In genomic region chr5:116525308-116525707, GRCm38 (mm10) we compare ENCODE assay signal across 24 mouse cellular contexts.
A peak's percentile ranks its signal among the peaks of the same experiment; 100 is the strongest.
DNase-seq lines count a peak whose midpoint lies in the region; ATAC-seq lines count a peak whose summit lies in the region.
"Had no signal": no experiment of that assay in that cellular context is flagged by ENCODE, and none has a peak within 500 bp of the region (broad histone marks: within the 10 kb centered on the region; RNA-seq: fewer than 3 reads in every experiment).

No protein-coding gene starts in this region.

- DNase-seq in forebrain, embryonic 11.5 days (ENCODE audit: low spot score): no peak
- peak; percentile 27 to 55 for DNase-seq in left cerebral cortex, adult 18-20 months (ENCODE audit: low spot score in 2 of 2)
- DNase-seq in left cerebral cortex, postnatal 4 days: no peak
- no peak for DNase-seq in neural tube, embryonic 10.5 days (ENCODE audit: extremely low spot score, low spot score)
- no peak for DNase-seq in kidney, postnatal 36 days
- DNase-seq: adrenal gland, postnatal 25 days; cerebellum, adult 9-10 months; gastrocnemius, postnatal 36 days; heart, postnatal 36 days; kidney, adult 9 months; kidney, postnatal 14 days; liver, postnatal 0 days; midbrain, embryonic 14.5 days had no signal

- H3K4me3 ChIP-seq in forebrain, embryonic 16.5 days (replicated peaks; ENCODE audit: low read length): no peak overlapping the region
- no peak overlapping the region for H3K4me3 ChIP-seq in forebrain, embryonic 11.5 days (ENCODE audit: low read depth, low read length)
- H3K4me3 ChIP-seq in neural tube, embryonic 14.5 days (ENCODE audit: low read depth, low read length): no peak overlapping the region
- H3K4me3 ChIP-seq: embryonic facial prominence, embryonic 10.5 days; heart, embryonic 15.5 days; limb, embryonic 12.5 days; myocyte; neural tube, embryonic 15.5 days had no signal

- H3K36me3 ChIP-seq in forebrain, embryonic 16.5 days (ENCODE audit: control insufficient read depth, insufficient read depth): 0 out of 2 replicates have a peak, but pooled peaks cover 2% of the 10 kb centered on the region
- no peaks in the 10 kb centered on the region for H3K36me3 ChIP-seq in forebrain, embryonic 11.5 days (ENCODE audit: control insufficient read depth, insufficient read depth, low read length)
- no peaks in the 10 kb centered on the region for H3K36me3 ChIP-seq in neural tube, embryonic 14.5 days (ENCODE audit: control insufficient read depth, insufficient read depth, low read length)
- H3K36me3 ChIP-seq: embryonic facial prominence, embryonic 10.5 days; heart, embryonic 15.5 days; limb, embryonic 12.5 days; neural tube, embryonic 15.5 days had no signal

- H3K9ac ChIP-seq in forebrain, embryonic 16.5 days (replicated peaks; ENCODE audit: low read depth, low read length): no peak overlapping the region
- no peak overlapping the region for H3K9ac ChIP-seq in forebrain, embryonic 11.5 days (ENCODE audit: low read length)
- H3K9ac ChIP-seq in neural tube, embryonic 14.5 days (replicated peaks; ENCODE audit: low read depth, low read length): no peak overlapping the region
- H3K9ac ChIP-seq: heart, embryonic 15.5 days; limb, embryonic 12.5 days; liver, postnatal 0 days; neural tube, embryonic 15.5 days had no signal

- H3K4me1 ChIP-seq in forebrain, embryonic 16.5 days (replicated peaks; ENCODE audit: control insufficient read depth, insufficient read depth, low read length): peaks cover 19% of the 10 kb centered on the region
- peaks cover 6% of the 10 kb centered on the region; the same call in 1 of the 2 replicates for H3K4me1 ChIP-seq in forebrain, embryonic 11.5 days (replicated peaks; ENCODE audit: control insufficient read depth, insufficient read depth, low read length)
- peaks cover 5% of the 10 kb centered on the region; the same call in 1 of the 2 replicates for H3K4me1 ChIP-seq in neural tube, embryonic 14.5 days (ENCODE audit: control insufficient read depth, insufficient read depth, low read length)
- H3K4me1 ChIP-seq: embryonic facial prominence, embryonic 10.5 days; heart, embryonic 15.5 days; limb, embryonic 12.5 days had no signal

- no peak overlapping the region for H3K4me2 ChIP-seq in forebrain, embryonic 16.5 days (ENCODE audit: low read length)
- H3K4me2 ChIP-seq in forebrain, embryonic 11.5 days (ENCODE audit: low read depth, low read length, severe bottlenecking): no peak overlapping the region
- H3K4me2 ChIP-seq in neural tube, embryonic 14.5 days (ENCODE audit: low read depth, low read length): no peak overlapping the region
- H3K4me2 ChIP-seq: heart, embryonic 15.5 days; limb, embryonic 12.5 days; liver, embryonic 11.5 days; neural tube, embryonic 15.5 days had no signal

- H3K27ac ChIP-seq in forebrain, embryonic 16.5 days (ENCODE audit: low read length): peak overlapping the region; percentile 50
- H3K27ac ChIP-seq in forebrain, embryonic 11.5 days (ENCODE audit: low read depth, low read length): no peak overlapping the region
- H3K27ac ChIP-seq in neural tube, embryonic 14.5 days (ENCODE audit: low read depth, low read length): 0 out of 2 replicates have a peak overlapping the region, but pooled peaks have one; percentile 23
- H3K27ac ChIP-seq: embryonic facial prominence, embryonic 10.5 days; heart, embryonic 15.5 days; hindbrain, postnatal 0 days; limb, embryonic 12.5 days; neural tube, embryonic 15.5 days had no signal

- intact Hi-C loops in left cerebral cortex, postnatal 4 days (cut with DNase I): no loop called here

- no peaks in the 10 kb centered on the region for H3K9me3 ChIP-seq in forebrain, embryonic 16.5 days (ENCODE audit: control insufficient read depth, low read length)
- H3K9me3 ChIP-seq in forebrain, embryonic 11.5 days (ENCODE audit: control insufficient read depth, low read length): no peaks in the 10 kb centered on the region
- no peaks in the 10 kb centered on the region for H3K9me3 ChIP-seq in neural tube, embryonic 14.5 days (ENCODE audit: control insufficient read depth, low read length)
- H3K9me3 ChIP-seq: embryonic facial prominence, embryonic 10.5 days; heart, embryonic 15.5 days; limb, embryonic 12.5 days; neural tube, embryonic 15.5 days had no signal

- ATAC-seq in forebrain, embryonic 16.5 days: no peak
- no peak for ATAC-seq in forebrain, embryonic 11.5 days (replicated peaks; ENCODE audit: low FRiP score)
- ATAC-seq in neural tube, embryonic 14.5 days (ENCODE audit: low read depth): peak; percentile 17; the same call in 1 of the 2 replicates
- ATAC-seq: intestine, embryonic 16.5 days; liver, postnatal 0 days; lung, postnatal 0 days had no signal

- 77% methylated on average over 8 of the region's 8 CpGs for WGBS in forebrain, embryonic 16.5 days
- 85% methylated on average over 8 of the region's 8 CpGs for WGBS in forebrain, embryonic 11.5 days
- 70% methylated on average over 8 of the region's 8 CpGs for WGBS in neural tube, embryonic 14.5 days

- no peaks in the 10 kb centered on the region for H3K27me3 ChIP-seq in forebrain, embryonic 16.5 days (replicated peaks; ENCODE audit: control insufficient read depth, insufficient read depth, low read length)
- H3K27me3 ChIP-seq in forebrain, embryonic 11.5 days (ENCODE audit: control insufficient read depth, insufficient read depth, low read length): no peaks in the 10 kb centered on the region
- no peaks in the 10 kb centered on the region for H3K27me3 ChIP-seq in neural tube, embryonic 14.5 days (ENCODE audit: control insufficient read depth, insufficient read depth, low read length)
- H3K27me3 ChIP-seq: heart, embryonic 15.5 days; limb, embryonic 12.5 days; neural tube, embryonic 15.5 days had no signal

Comparison
In these comparisons a context has a peak if more than half of its experiments do, and no peak if none do; other contexts are left out.
1. DNase-seq: peak in left cerebral cortex, adult 18-20 months (2 of 2); none in forebrain, embryonic 11.5 days (single experiment), left cerebral cortex, postnatal 4 days (single experiment), neural tube, embryonic 10.5 days (single experiment) and kidney, postnatal 36 days (0 of 2).